Mouse (Mus musculus): ENCODE measurements around the gene Spata18. TPM values are rescaled to one million over a fixed set of nuclear protein-coding genes. Genes with fewer than 3 reads are reported as not detected.
A peak's percentile ranks its signal among the peaks of the same experiment; 100 is the strongest.

Spata18 gene
- polyA plus RNA-seq, 1 experiment from 2014 or later = 0.14 TPM

- H3K36me3 ChIP-seq = no peaks in the 10 kb centered on the region
- no peak overlapping the region for H3K9ac ChIP-seq (replicated peaks)
- WGBS = 86% methylated on average over 2 of the region's 2 CpGs
- H3K9me3 ChIP-seq (replicated peaks) = no peaks in the 10 kb centered on the region
- no peak overlapping the region for H3K4me3 ChIP-seq (replicated peaks)
- no peaks in the 10 kb centered on the region for H3K27me3 ChIP-seq (replicated peaks)
- H3K4me2 ChIP-seq = no peak overlapping the region
- peaks cover 4% of the 10 kb centered on the region; the same call in 1 of the 2 replicates for H3K4me1 ChIP-seq
- H3K27ac ChIP-seq (replicated peaks) = no peak overlapping the region
- ATAC-seq (ENCODE audit: low FRiP score) = no peak
Measured at GRCm38 (mm10) chr5:73667877-73668276, 16.7 kb downstream of the Spata18 start.

GRCm38 (mm10) chr5:73669386-73669785, 18.2 kb downstream of the Spata18 start:
- WGBS = 43% methylated on average over 26 of the region's 26 CpGs
- no peak overlapping the region for H3K9ac ChIP-seq (replicated peaks)
- H3K27me3 ChIP-seq (replicated peaks) = no peaks in the 10 kb centered on the region

GRCm38 (mm10) chr5:73675604-73676003, 24.4 kb downstream of the Spata18 start:
- Histone ChIP-seq H3K9ac (replicated peaks) (no peak overlapping the region), H3K27me3 (replicated peaks) (no peaks in the 10 kb centered on the region), H3K9me3 (replicated peaks) (no peaks in the 10 kb centered on the region), H3K36me3 (no peaks in the 10 kb centered on the region), H3K27ac (replicated peaks) (no peak overlapping the region), H3K4me2 (no peak overlapping the region), H3K4me3 (replicated peaks) (no peak overlapping the region), H3K4me1 (no peaks in the 10 kb centered on the region)
- 83% methylated on average over 3 of the region's 3 CpGs for WGBS
- no peak for ATAC-seq (ENCODE audit: low FRiP score)

More at GRCm38 (mm10) chr5:73669386-73669785, 18.2 kb downstream of the Spata18 start:
- Histone ChIP-seq H3K36me3 (no peaks in the 10 kb centered on the region), H3K9me3 (replicated peaks) (no peaks in the 10 kb centered on the region), H3K4me2 (peak overlapping the region; percentile 38), H3K4me3 (replicated peaks) (0 out of 2 replicates have a peak overlapping the region, but pooled peaks have one; percentile 13), H3K27ac (replicated peaks) (no peak overlapping the region), H3K4me1 (peaks cover 4% of the 10 kb centered on the region; the same call in 1 of the 2 replicates)
- ATAC-seq (ENCODE audit: low FRiP score) = no peak

GRCm38 (mm10) chr5:73676626-73677025, 25.4 kb downstream of the Spata18 start:
- H3K4me2 ChIP-seq = no peak overlapping the region
- H3K4me1 ChIP-seq = no peaks in the 10 kb centered on the region
- WGBS = 67% methylated on average over 13 of the region's 13 CpGs
- H3K27ac ChIP-seq (replicated peaks) = no peak overlapping the region
- no peaks in the 10 kb centered on the region for H3K36me3 ChIP-seq
- no peak for ATAC-seq (ENCODE audit: low FRiP score)
- H3K4me3 ChIP-seq (replicated peaks) = no peak overlapping the region
- H3K27me3 ChIP-seq (replicated peaks) = no peaks in the 10 kb centered on the region
- H3K9ac ChIP-seq (replicated peaks) = no peak overlapping the region
- no peaks in the 10 kb centered on the region for H3K9me3 ChIP-seq (replicated peaks)

GRCm38 (mm10) chr5:73683221-73683620, 32.0 kb downstream of the Spata18 start:
- no peak overlapping the region for H3K9ac ChIP-seq (replicated peaks)
- no peaks in the 10 kb centered on the region for H3K27me3 ChIP-seq (replicated peaks)
- ATAC-seq (ENCODE audit: low FRiP score) = no peak
- no peaks in the 10 kb centered on the region for H3K4me1 ChIP-seq
- WGBS = 89% methylated on average over 6 of the region's 6 CpGs
- no peaks in the 10 kb centered on the region for H3K9me3 ChIP-seq (replicated peaks)
- no peak overlapping the region for H3K27ac ChIP-seq (replicated peaks)
- no peaks in the 10 kb centered on the region for H3K36me3 ChIP-seq
- H3K4me2 ChIP-seq = no peak overlapping the region
- no peak overlapping the region for H3K4me3 ChIP-seq (replicated peaks)

GRCm38 (mm10) chr5:73683706-73684409, 32.7 kb downstream of the Spata18 start:
- Histone ChIP-seq H3K27me3 (replicated peaks) (no peaks in the 10 kb centered on the region), H3K27ac (replicated peaks) (no peak overlapping the region), H3K4me2 (no peak overlapping the region), H3K36me3 (no peaks in the 10 kb centered on the region), H3K9ac (replicated peaks) (no peak overlapping the region), H3K9me3 (replicated peaks) (no peaks in the 10 kb centered on the region), H3K4me1 (no peaks in the 10 kb centered on the region), H3K4me3 (replicated peaks) (no peak overlapping the region)
- 52% methylated on average over 9 of the region's 9 CpGs for WGBS
- ATAC-seq (ENCODE audit: low FRiP score) = no peak

GRCm38 (mm10) chr5:73686149-73686548, 35.0 kb downstream of the Spata18 start:
- Histone ChIP-seq H3K4me3 (replicated peaks) (no peak overlapping the region), H3K36me3 (no peaks in the 10 kb centered on the region), H3K27ac (replicated peaks) (no peak overlapping the region), H3K27me3 (replicated peaks) (no peaks in the 10 kb centered on the region), H3K4me1 (no peaks in the 10 kb centered on the region), H3K4me2 (no peak overlapping the region), H3K9ac (replicated peaks) (no peak overlapping the region), H3K9me3 (replicated peaks) (no peaks in the 10 kb centered on the region)
- ATAC-seq (ENCODE audit: low FRiP score) = no peak
- WGBS = 25% methylated on average over 4 of the region's 4 CpGs

- no peak overlapping the region for H3K4me2 ChIP-seq
- H3K4me3 ChIP-seq (replicated peaks) = no peak overlapping the region
- H3K36me3 ChIP-seq = no peaks in the 10 kb centered on the region
- no peaks in the 10 kb centered on the region for H3K27me3 ChIP-seq (replicated peaks)
- H3K9me3 ChIP-seq (replicated peaks) = no peaks in the 10 kb centered on the region
- 87% methylated on average over 1 of the region's 1 CpGs for WGBS
- ATAC-seq (ENCODE audit: low FRiP score) = no peak
- H3K27ac ChIP-seq (replicated peaks) = no peak overlapping the region
- no peaks in the 10 kb centered on the region for H3K4me1 ChIP-seq
- H3K9ac ChIP-seq (replicated peaks) = no peak overlapping the region
Measured at GRCm38 (mm10) chr5:73688576-73688975, 37.4 kb downstream of the Spata18 start.

GRCm38 (mm10) chr5:73690146-73690545, 39.0 kb downstream of the Spata18 start:
- Histone ChIP-seq H3K27me3 (replicated peaks) (no peaks in the 10 kb centered on the region), H3K9ac (replicated peaks) (no peak overlapping the region), H3K27ac (replicated peaks) (no peak overlapping the region), H3K4me2 (no peak overlapping the region), H3K4me3 (replicated peaks) (no peak overlapping the region), H3K4me1 (no peaks in the 10 kb centered on the region), H3K9me3 (replicated peaks) (no peaks in the 10 kb centered on the region), H3K36me3 (no peaks in the 10 kb centered on the region)
- WGBS = 77% methylated on average over 2 of the region's 2 CpGs
- no peak for ATAC-seq (ENCODE audit: low FRiP score)

GRCm38 (mm10) chr5:73691723-73692520, 40.7 kb downstream of the Spata18 start:
- H3K9me3 ChIP-seq (replicated peaks) = no peaks in the 10 kb centered on the region
- no peak overlapping the region for H3K27ac ChIP-seq (replicated peaks)
- H3K4me3 ChIP-seq (replicated peaks) = no peak overlapping the region
- H3K36me3 ChIP-seq = no peaks in the 10 kb centered on the region
- no peak for ATAC-seq (ENCODE audit: low FRiP score)
- H3K9ac ChIP-seq (replicated peaks) = no peak overlapping the region
- H3K4me2 ChIP-seq = no peak overlapping the region
- H3K27me3 ChIP-seq (replicated peaks) = no peaks in the 10 kb centered on the region
- 41% methylated on average over 15 of the region's 15 CpGs for WGBS
- H3K4me1 ChIP-seq = no peaks in the 10 kb centered on the region

GRCm38 (mm10) chr5:73693778-73694177, 42.6 kb downstream of the Spata18 start:
- Histone ChIP-seq H3K9ac (replicated peaks) (no peak overlapping the region), H3K4me3 (replicated peaks) (no peak overlapping the region), H3K27ac (replicated peaks) (no peak overlapping the region), H3K4me2 (no peak overlapping the region), H3K9me3 (replicated peaks) (no peaks in the 10 kb centered on the region), H3K27me3 (replicated peaks) (no peaks in the 10 kb centered on the region), H3K36me3 (no peaks in the 10 kb centered on the region), H3K4me1 (no peaks in the 10 kb centered on the region)
- 86% methylated on average over 1 of the region's 1 CpGs for WGBS
- ATAC-seq (ENCODE audit: low FRiP score) = no peak
